Mouse (Mus musculus) ovary, adult 18-20 months (tissue): ENCODE data around the gene Dnlz.

Experiments used
- DNase-seq: peaks from one replicate; pipeline ENCODE4 v3.0.0; 2022; ENCODE audit warnings: low spot score, mixed read lengths

Gene Dnlz

DNA sequence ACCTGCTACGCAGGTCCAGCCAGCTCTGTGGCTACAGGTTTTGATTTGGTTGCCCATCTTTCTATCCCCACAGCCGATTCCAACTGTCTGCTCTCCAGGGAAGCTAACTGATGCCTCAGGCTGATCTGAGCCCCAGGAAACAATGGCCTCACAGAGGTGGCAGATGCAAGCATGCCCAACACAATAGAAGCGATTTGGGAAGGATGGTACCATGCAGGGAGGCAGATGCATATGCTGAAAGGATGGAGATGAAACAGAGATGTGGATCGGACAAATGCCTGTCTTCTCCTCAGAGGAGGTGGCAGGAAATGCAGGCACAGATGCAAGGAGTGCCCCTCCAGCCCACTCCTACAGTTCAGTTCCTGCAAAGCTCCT is 53.1 kb downstream of the Dnlz start:
- no peak for DNase-seq

GRCm38 (mm10) chr2:26298208-26298855 is 53.6 kb downstream of the Dnlz start:
- DNase-seq: no peak
